Mouse (Mus musculus) erythroblast, embryonic 14.5 days (primary cell): ENCODE data around the gene Topaz1. TPM values are rescaled to one million over a fixed set of nuclear protein-coding genes. Genes with fewer than 3 reads are reported as not detected.
"Not testable (repeated sequence)": the region's sequence is repeated elsewhere in the genome, so short reads cannot be mapped to it uniquely, and the experiment has no call there.

Experiments
- H3K27me3 ChIP-seq: 2 replicates; pipeline ENCODE4 v1.6.1; 2012; ENCODE audit warnings: inconsistent platforms; ENCODE audit not compliant: control insufficient read depth
- H3K36me3 ChIP-seq: 2 replicates; pipeline ENCODE4 v1.6.1; 2012; ENCODE audit warnings: mild to moderate bottlenecking, inconsistent platforms; ENCODE audit not compliant: control insufficient read depth
- H3K4me1 ChIP-seq: 2 replicates; pipeline ENCODE4 v1.6.1; 2012; ENCODE audit warnings: inconsistent platforms; ENCODE audit not compliant: control insufficient read depth
- H3K4me3 ChIP-seq: replicated peaks from 2 replicates; pipeline ENCODE3; 2012; ENCODE audit warnings: moderate library complexity, mild to moderate bottlenecking, inconsistent platforms
- H3K9me3 ChIP-seq: 2 replicates; pipeline ENCODE4 v1.6.1; 2012; ENCODE audit warnings: low read length, inconsistent platforms, mixed read lengths; ENCODE audit not compliant: control insufficient read depth
- GATA1 ChIP-seq: IDR thresholded peaks from 2 replicates; pipeline ENCODE4 v1.6.1; 2012; ENCODE audit warnings: low read length, inconsistent platforms, mixed read lengths
- TAL1 ChIP-seq: IDR thresholded peaks from 3 replicates; pipeline ENCODE4 v1.6.1; 2012; ENCODE audit warnings: low read length, inconsistent platforms, mixed read lengths
- polyA plus RNA-seq: library from polyadenylated mRNA; stranded (reverse); fragments of >175 nt; gene quantifications from 2 replicates; pipeline ENCODE4 v1.2.3, GENCODE M21; 2012

The Topaz1 gene
- polyA plus RNA-seq, 1 experiment = 0.12 TPM

DNA sequence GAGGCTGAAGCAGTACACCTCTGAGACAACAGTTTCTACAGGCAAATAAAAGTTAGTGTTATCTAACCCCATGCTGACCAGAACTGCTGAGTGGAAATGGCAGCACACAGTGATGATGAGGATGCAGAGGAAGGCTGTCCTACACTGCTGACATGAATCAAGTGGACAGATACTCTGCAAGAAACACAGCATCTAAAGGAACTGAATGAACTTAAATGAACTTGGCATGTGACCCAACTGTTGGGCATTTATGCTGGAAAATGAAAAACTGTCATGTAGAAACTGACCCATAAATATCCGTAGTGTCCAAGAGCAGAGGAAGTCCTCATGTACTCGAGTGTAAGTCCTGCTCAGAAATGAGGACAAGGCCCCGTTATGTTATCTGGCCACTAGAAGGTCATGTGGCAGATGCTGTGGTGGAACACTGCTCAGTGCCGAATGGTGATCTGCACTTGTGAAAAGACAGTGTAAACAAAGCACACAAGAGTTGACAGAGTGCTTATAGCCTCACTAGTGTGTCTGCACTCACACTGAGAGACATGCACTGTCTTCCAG is 82.8 kb downstream of the Topaz1 start:
- H3K4me3 ChIP-seq = no peak overlapping the region
- no peaks in the 10 kb centered on the region for H3K9me3 ChIP-seq
- H3K36me3 ChIP-seq = peaks cover 11% of the 10 kb centered on the region
- no peaks in the 10 kb centered on the region for H3K27me3 ChIP-seq
- no peaks in the 10 kb centered on the region for H3K4me1 ChIP-seq
- TF ChIP-seq GATA1 (no peak), TAL1 (no peak)

- Histone ChIP-seq H3K36me3 (peaks cover 4% of the 10 kb centered on the region; the same call in 1 of the 2 replicates), H3K27me3 (no peaks in the 10 kb centered on the region), H3K4me1 (no peaks in the 10 kb centered on the region), H3K4me3 (no peak overlapping the region), H3K9me3 (peaks cover 2% of the 10 kb centered on the region; the same call in 1 of the 2 replicates)
- TF ChIP-seq TAL1 (no peak), GATA1 (no peak)
Observed at GRCm38 (mm10) chr9:122836126-122836525, 89.0 kb downstream of the Topaz1 start.

GRCm38 (mm10) chr9:122836790-122837189 is 89.6 kb downstream of the Topaz1 start:
- peaks cover 4% of the 10 kb centered on the region; the same call in 1 of the 2 replicates for H3K36me3 ChIP-seq
- no peaks in the 10 kb centered on the region for H3K27me3 ChIP-seq
- no peak overlapping the region for H3K4me3 ChIP-seq
- no peak for TF ChIP-seq TAL1
- TF ChIP-seq GATA1 = no peak
- no peaks in the 10 kb centered on the region for H3K4me1 ChIP-seq
- H3K9me3 ChIP-seq = peaks cover 2% of the 10 kb centered on the region; the same call in 1 of the 2 replicates

- Histone ChIP-seq H3K4me1 (no peaks in the 10 kb centered on the region), H3K27me3 (no peaks in the 10 kb centered on the region), H3K36me3 (peaks cover 4% of the 10 kb centered on the region; the same call in 1 of the 2 replicates), H3K4me3 (no peak overlapping the region), H3K9me3 (peaks cover 2% of the 10 kb centered on the region; the same call in 1 of the 2 replicates)
- TF ChIP-seq TAL1 = no peak
- no peak for TF ChIP-seq GATA1
Observed at GRCm38 (mm10) chr9:122837216-122837615, 90.1 kb downstream of the Topaz1 start.

- TF ChIP-seq GATA1 (no peak), TAL1 (no peak)
Observed at GRCm38 (mm10) chr9:122837680-122838079, 90.5 kb downstream of the Topaz1 start.

GRCm38 (mm10) chr9:122843760-122844159 is 96.6 kb downstream of the Topaz1 start, which contains the start of gene Gm35549:
Gm35549 (minus strand) TSS chr9:122844035.
- H3K4me1 ChIP-seq = no peaks in the 10 kb centered on the region
- no peak within 1 kb of the TSS for H3K4me3 ChIP-seq
- TF ChIP-seq TAL1 (no peak), GATA1 (no peak)
- H3K9me3 ChIP-seq = peaks cover 6% of the 10 kb centered on the region
- H3K27me3 ChIP-seq = no peaks in the 10 kb centered on the region
- H3K36me3 ChIP-seq = peaks cover 2% of the 10 kb centered on the region

More at GRCm38 (mm10) chr9:122837680-122838079, 90.5 kb downstream of the Topaz1 start:
- Histone ChIP-seq H3K4me3 (no peak overlapping the region), H3K4me1 (no peaks in the 10 kb centered on the region), H3K36me3 (peaks cover 4% of the 10 kb centered on the region; the same call in 1 of the 2 replicates), H3K9me3 (peaks cover 2% of the 10 kb centered on the region; the same call in 1 of the 2 replicates), H3K27me3 (no peaks in the 10 kb centered on the region)

DNA sequence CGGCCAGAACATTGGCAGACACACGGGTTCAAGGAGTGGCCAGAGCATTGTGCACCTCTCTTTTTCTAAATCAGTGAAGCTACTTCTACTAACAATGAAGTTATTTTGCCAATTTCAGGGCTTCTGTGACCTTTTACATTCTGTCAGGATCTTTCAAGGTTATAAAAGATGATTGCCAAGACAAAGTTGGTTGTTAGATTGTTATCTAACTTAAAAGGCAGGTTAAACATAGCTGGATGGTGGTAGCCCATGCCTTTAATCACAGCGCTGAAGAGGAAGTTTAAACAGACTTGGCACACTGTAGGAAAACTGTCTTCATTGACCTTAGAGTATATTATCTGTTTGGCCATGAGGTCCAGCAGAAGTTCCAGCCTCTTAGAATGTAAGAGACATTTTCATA is 98.5 kb downstream of the Topaz1 start:
- H3K4me3 ChIP-seq = no peak overlapping the region
- H3K4me1 ChIP-seq = no peaks in the 10 kb centered on the region
- H3K9me3 ChIP-seq = peaks cover 12% of the 10 kb centered on the region
- H3K27me3 ChIP-seq = no peaks in the 10 kb centered on the region
- TF ChIP-seq GATA1 (no peak), TAL1 (no peak)
- peaks cover 14% of the 10 kb centered on the region for H3K36me3 ChIP-seq

GRCm38 (mm10) chr9:122846156-122846555 is 99.0 kb downstream of the Topaz1 start:
- no peaks in the 10 kb centered on the region for H3K27me3 ChIP-seq
- H3K36me3 ChIP-seq = peaks cover 19% of the 10 kb centered on the region
- TF ChIP-seq GATA1 (no peak), TAL1 (no peak)
- H3K9me3 ChIP-seq = peaks cover 13% of the 10 kb centered on the region
- no peaks in the 10 kb centered on the region for H3K4me1 ChIP-seq
- no peak overlapping the region for H3K4me3 ChIP-seq

DNA sequence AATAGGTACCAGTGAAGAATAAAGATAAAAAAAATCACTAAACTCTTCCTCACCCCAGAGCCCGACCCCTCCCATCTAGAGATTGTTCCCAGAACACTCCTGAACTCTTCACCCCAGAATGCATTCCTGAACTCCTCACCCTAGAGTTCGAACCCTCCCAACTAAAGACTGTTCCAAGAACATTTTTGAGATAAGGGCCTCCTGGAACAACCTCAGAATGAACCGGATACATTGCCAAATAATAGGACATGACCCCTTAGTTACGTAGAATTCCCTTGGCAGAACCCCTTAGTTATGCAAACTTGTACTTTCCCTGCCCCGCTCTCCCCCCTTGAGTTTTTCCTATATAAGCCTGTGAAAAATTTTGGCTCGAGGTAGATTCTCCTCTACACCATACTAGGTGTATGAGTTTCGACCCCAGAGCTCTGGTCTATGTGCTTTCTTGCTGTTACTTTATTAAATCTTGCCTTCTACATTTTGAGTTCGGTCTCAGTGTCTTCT is 100.7 kb downstream of the Topaz1 start:
- H3K27me3 ChIP-seq, H3K4me3 ChIP-seq, H3K4me1 ChIP-seq: not testable (repeated sequence)
- H3K36me3 ChIP-seq = peaks cover 36% of the 10 kb centered on the region
- H3K9me3 ChIP-seq = peaks cover 25% of the 10 kb centered on the region

Other genes starting within 250 kb of the Topaz1 start
- gene Tcaim, start 58.2 kb downstream of the Topaz1 start, polyA plus RNA-seq = not detected in 2 replicates
- gene Gm35549, start 96.7 kb downstream of the Topaz1 start, polyA plus RNA-seq = not detected in 2 replicates
- 0.45 and 0.46 TPM in 2 replicates for gene Zfp445, start 118.7 kb downstream of the Topaz1 start, polyA plus RNA-seq
- not detected in 2 replicates for gene Zkscan7, start 138.3 kb downstream of the Topaz1 start, polyA plus RNA-seq
- not detected in 2 replicates for gene Zfp105, start 175.7 kb downstream of the Topaz1 start, polyA plus RNA-seq
- gene 1110059G10Rik, start 203.7 kb downstream of the Topaz1 start, polyA plus RNA-seq = 0.46 and 0.77 TPM in 2 replicates
- gene Kif15, start 203.7 kb downstream of the Topaz1 start, polyA plus RNA-seq = 1.1 and 1.6 TPM in 2 replicates